Mouse (Mus musculus) heart, postnatal 0 days (tissue): Measurements from ENCODE around the gene Traf4. TPM values are rescaled to one million over a fixed set of nuclear protein-coding genes. Genes with fewer than 3 reads are reported as not detected.
"Not testable (repeated sequence)": the region's sequence is repeated elsewhere in the genome, so short reads cannot be mapped to it uniquely, and the experiment has no call there.

Source experiments
- ATAC-seq: fragments of 200-750 bp; cut with Nextera tagmentation; 2 replicates; pipeline ENCODE4 v1.8.0; 2017; ENCODE audit warnings: low read depth, moderate number of reproducible peaks, moderate library complexity; ENCODE audit not compliant: insufficient read depth
- DNase-seq: peaks from one replicate; pipeline ENCODE4 v3.0.0-alpha.2; 2016; ENCODE audit warnings: low spot score
- H3K27ac ChIP-seq: fragments of 300-500 bp; sonication (generic); 2 replicates; pipeline ENCODE4 v1.5.1; 2014; ENCODE audit warnings: low read depth, mild to moderate bottlenecking
- H3K27me3 ChIP-seq: fragments of 300-500 bp; sonication (generic); 2 replicates; pipeline ENCODE4 v1.6.1; 2014; ENCODE audit warnings: low read length, mixed read lengths; ENCODE audit not compliant: control insufficient read depth, insufficient read depth
- H3K36me3 ChIP-seq: fragments of 300-500 bp; sonication (generic); replicated peaks from 2 replicates; pipeline ENCODE4 v1.6.1; 2014; ENCODE audit warnings: low read length, mixed read lengths; ENCODE audit not compliant: control insufficient read depth, insufficient read depth
- H3K4me1 ChIP-seq: fragments of 300-500 bp; sonication (generic); 2 replicates; pipeline ENCODE4 v1.6.1; 2014; ENCODE audit warnings: antibody characterized with exemption; ENCODE audit not compliant: control insufficient read depth, insufficient read depth
- H3K4me2 ChIP-seq: fragments of 300-500 bp; sonication (generic); 2 replicates; pipeline ENCODE4 v1.6.1; 2014; ENCODE audit warnings: low read depth, mild to moderate bottlenecking, low read length, moderate library complexity
- H3K4me3 ChIP-seq: fragments of 300-500 bp; sonication (generic); 2 replicates; pipeline ENCODE4 v1.5.1; 2014; ENCODE audit warnings: low read depth, low read length
- H3K9ac ChIP-seq: fragments of 300-500 bp; sonication (generic); replicated peaks from 2 replicates; pipeline ENCODE4 v1.6.1; 2014; ENCODE audit warnings: low read depth, low read length, mixed read lengths
- H3K9me3 ChIP-seq: fragments of 300-500 bp; sonication (generic); replicated peaks from 2 replicates; pipeline ENCODE4 v1.6.1; 2016; ENCODE audit warnings: low read length; ENCODE audit not compliant: control insufficient read depth
- CTCF ChIP-seq: IDR thresholded peaks from 2 replicates; pipeline ENCODE4 v1.5.1; 2016; ENCODE audit warnings: antibody characterized with exemption, control low read depth, low read depth
- EP300 ChIP-seq: IDR thresholded peaks from 2 replicates; pipeline ENCODE4 v1.6.1; 2016; ENCODE audit warnings: antibody characterized with exemption, low read depth
- WGBS: fragments of 180-500 bp; shearing (Covaris S2); extraction: QIAGEN DNeasy Blood & Tissue Kit; methylation state at CpG from one replicate; pipeline ENCODE4 v1.1.7; 2014; 5-methylcytosine and 5-hydroxymethylcytosine counted together
- polyA plus RNA-seq: library from polyadenylated mRNA; unstranded; fragments of >200 nt; fragmentation: Nextera tagmentation; extraction: Ambion mirVana; gene quantifications from 2 replicates; pipeline ENCODE4 v1.2.1, GENCODE M21; 2015
- total RNA-seq: library from RNA; depleted of rRNA; stranded (reverse); fragments of >200 nt; gene quantifications from 2 replicates; pipeline ENCODE4 v1.2.3, GENCODE M21; 2014; ENCODE audit warnings: low replicate concordance

Traf4 gene
- total and polyA plus RNA-seq, 2 experiments from 2014 or later: 21.2 to 25.1 TPM

- Histone ChIP-seq H3K4me1 (peaks cover 24% of the 10 kb centered on the region), H3K4me2 (no peak overlapping the region), H3K27me3 (no peaks in the 10 kb centered on the region), H3K4me3 (no peak overlapping the region), H3K27ac (peak overlapping the region; percentile 78), H3K9me3 (no peaks in the 10 kb centered on the region), H3K36me3 (no peaks in the 10 kb centered on the region), H3K9ac (no peak overlapping the region)
- WGBS: 46% methylated on average over 4 of the region's 4 CpGs
- peak; percentile 80 for ATAC-seq
- TF ChIP-seq EP300: no peak
- TF ChIP-seq CTCF: no peak
- no peak for DNase-seq
These were observed 27.8 kb downstream of the Traf4 start for GRCm38 (mm10) chr11:78137584-78137983.

DNA sequence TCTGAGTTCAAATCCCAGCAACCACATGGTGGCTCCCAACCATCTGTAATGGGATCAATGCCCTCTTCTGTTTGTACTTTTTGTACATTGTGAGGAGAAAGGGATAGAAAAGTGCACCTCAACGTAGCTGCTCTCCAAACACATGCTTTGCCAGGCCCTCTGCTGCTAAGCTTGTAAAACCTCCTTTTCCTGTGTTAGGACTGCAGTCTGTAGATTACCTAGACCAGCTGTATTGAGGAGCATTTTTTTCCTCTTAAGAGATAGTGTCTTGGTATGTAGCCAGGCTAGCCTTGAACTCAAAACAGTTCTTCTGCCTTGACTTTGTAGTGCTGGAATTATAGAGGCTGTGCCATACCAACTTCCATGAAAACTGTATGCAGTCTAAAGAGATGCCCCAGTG lies 29.3 kb downstream of the Traf4 start:
- TF ChIP-seq EP300: no peak
- no peak for TF ChIP-seq CTCF
- Histone ChIP-seq H3K4me1 (peaks cover 29% of the 10 kb centered on the region), H3K4me3 (no peak overlapping the region), H3K27me3 (no peaks in the 10 kb centered on the region), H3K4me2 (no peak overlapping the region), H3K9ac (no peak overlapping the region), H3K27ac (no peak overlapping the region; the same call in 1 of the 2 replicates), H3K36me3 (no peaks in the 10 kb centered on the region), H3K9me3 (no peaks in the 10 kb centered on the region)
- ATAC-seq (no peak), DNase-seq (no peak)
- 71% methylated on average over 1 of the region's 1 CpGs for WGBS

DNA sequence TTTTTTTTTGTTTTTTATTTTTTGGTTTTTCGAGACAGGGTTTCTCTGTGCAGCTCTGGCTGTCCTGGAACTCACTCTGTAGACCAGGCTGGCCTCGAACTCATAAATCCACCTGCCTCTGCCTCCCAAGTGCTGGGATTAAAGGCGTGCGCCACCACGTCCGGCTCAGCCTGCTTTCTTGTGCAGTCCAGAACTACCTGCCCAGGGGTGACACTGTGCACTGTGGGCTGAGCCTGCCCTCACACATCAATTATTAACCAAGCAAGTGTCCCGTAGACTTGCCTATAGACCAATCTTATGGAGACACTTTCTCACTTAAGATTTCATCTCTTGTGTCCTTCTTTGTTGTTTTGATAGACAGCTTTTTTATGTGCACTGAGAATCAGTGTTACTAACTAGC lies 30.1 kb downstream of the Traf4 start:
- H3K4me2 ChIP-seq, H3K9ac ChIP-seq, DNase-seq, H3K36me3 ChIP-seq, ATAC-seq, H3K27me3 ChIP-seq, H3K4me3 ChIP-seq, H3K9me3 ChIP-seq, H3K27ac ChIP-seq: not testable (repeated sequence)
- H3K4me1 ChIP-seq: peaks cover 29% of the 10 kb centered on the region
- WGBS: 87% methylated on average over 7 of the region's 7 CpGs

- H3K36me3 ChIP-seq: no peaks in the 10 kb centered on the region
- H3K9ac ChIP-seq: no peak overlapping the region
- TF ChIP-seq EP300 (no peak), CTCF (no peak)
- H3K4me2 ChIP-seq: no peak overlapping the region
- DNase-seq: no peak
- no peak for ATAC-seq
- no peak overlapping the region for H3K4me3 ChIP-seq
- no peak overlapping the region for H3K27ac ChIP-seq
- no peaks in the 10 kb centered on the region for H3K27me3 ChIP-seq
- WGBS: 81% methylated on average over 3 of the region's 3 CpGs
- no peaks in the 10 kb centered on the region for H3K9me3 ChIP-seq
- peaks cover 29% of the 10 kb centered on the region for H3K4me1 ChIP-seq
These were observed 31.0 kb downstream of the Traf4 start for GRCm38 (mm10) chr11:78134344-78134743.

DNA sequence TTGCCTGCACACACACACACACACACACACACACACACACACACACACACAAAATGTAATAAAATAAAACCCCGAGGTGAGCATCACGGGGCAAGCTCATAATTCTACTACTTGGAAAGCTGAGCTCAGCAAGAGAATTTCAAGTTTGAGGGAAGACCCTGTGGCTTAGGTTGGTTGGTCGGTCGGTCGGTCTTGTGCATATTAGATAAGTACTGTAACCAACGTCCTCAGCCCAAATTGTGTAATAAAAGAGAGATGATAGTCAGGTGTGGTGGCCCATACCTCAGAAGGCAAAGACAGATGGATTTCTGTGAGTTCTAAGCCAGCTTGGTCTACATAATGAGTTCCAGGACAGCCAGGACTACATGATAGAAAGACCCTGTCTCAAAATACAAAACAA lies 31.5 kb downstream of the Traf4 start:
- no peak overlapping the region for H3K4me2 ChIP-seq
- 84% methylated on average over 6 of the region's 6 CpGs for WGBS
- H3K4me1 ChIP-seq: peaks cover 34% of the 10 kb centered on the region
- no peak overlapping the region for H3K4me3 ChIP-seq
- H3K9me3 ChIP-seq: no peaks in the 10 kb centered on the region
- no peaks in the 10 kb centered on the region for H3K36me3 ChIP-seq
- DNase-seq (no peak), ATAC-seq (no peak)
- no peak overlapping the region for H3K27ac ChIP-seq
- TF ChIP-seq CTCF (no peak), EP300 (no peak)
- no peak overlapping the region for H3K9ac ChIP-seq
- no peaks in the 10 kb centered on the region for H3K27me3 ChIP-seq

DNA sequence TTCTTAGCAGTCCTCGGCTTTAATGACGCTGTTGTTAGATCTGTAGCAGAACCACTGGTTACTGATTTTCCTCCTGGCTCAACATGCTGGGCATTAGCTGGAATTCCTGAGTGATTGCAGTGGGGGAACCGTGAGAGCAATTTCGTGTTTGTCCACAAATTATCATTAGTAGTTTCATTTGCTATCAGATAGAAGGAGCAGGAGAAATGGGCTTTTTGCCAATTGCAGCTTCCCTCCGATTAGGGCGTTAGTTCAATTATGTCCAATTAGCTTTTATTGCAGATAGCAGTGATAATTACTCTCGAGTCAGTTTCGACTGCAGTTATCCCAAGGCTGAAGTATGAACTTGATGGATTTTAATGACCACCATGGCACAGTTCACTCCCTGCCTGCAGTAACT lies 35.9 kb downstream of the Traf4 start:
- no peaks in the 10 kb centered on the region for H3K27me3 ChIP-seq
- WGBS: 38% methylated on average over 8 of the region's 8 CpGs

More for the DNA sequence above, 35.9 kb downstream of the Traf4 start:
- Histone ChIP-seq H3K4me2 (no peak overlapping the region), H3K4me3 (no peak overlapping the region), H3K4me1 (peaks cover 26% of the 10 kb centered on the region), H3K9ac (no peak overlapping the region), H3K9me3 (no peaks in the 10 kb centered on the region), H3K27ac (0 out of 2 replicates have a peak overlapping the region, but pooled peaks have one; percentile 8), H3K36me3 (no peaks in the 10 kb centered on the region)
- DNase-seq: no peak
- TF ChIP-seq EP300 (no peak), CTCF (no peak)
- ATAC-seq: no peak
